Mouse (Mus musculus): ENCODE results near the gene Gm20695. TPM values are rescaled to one million over a fixed set of nuclear protein-coding genes. Genes with fewer than 3 reads are reported as not detected.

Gm20695 gene
- polyA plus RNA-seq, 1 experiment from 2014 or later = 2.7 TPM

GRCm38 (mm10) chr16:3859254-3859653 is 25.2 kb upstream of the Gm20695 start:
- H3K27ac ChIP-seq = no peak overlapping the region
- WGBS = 95% methylated on average over 4 of the region's 4 CpGs

DNA sequence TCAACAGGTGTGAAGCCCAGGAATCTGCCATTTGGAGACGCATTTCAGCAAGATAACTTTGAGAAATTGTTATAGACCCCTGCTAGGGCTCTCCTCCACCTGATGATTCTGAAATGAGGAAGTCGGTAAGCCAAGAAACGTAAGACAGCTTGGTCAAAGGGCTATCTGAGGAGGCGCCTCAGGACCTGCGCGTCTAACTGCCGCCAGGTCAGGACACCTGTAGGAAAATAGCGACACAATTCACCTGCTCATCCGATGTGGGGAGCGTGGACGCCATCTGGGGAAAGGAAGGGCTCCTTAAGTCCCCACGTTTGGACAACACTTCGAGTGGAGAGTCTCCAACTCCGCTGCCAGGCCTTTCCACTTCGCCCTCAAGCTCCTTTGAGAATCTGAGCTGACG is 12.6 kb upstream of the Gm20695 start:
- Histone ChIP-seq H3K9me3 (no peaks in the 10 kb centered on the region), H3K36me3 (peaks cover 21% of the 10 kb centered on the region), H3K27me3 (ENCODE audit: insufficient read depth, poor library complexity, severe bottlenecking) (no peaks in the 10 kb centered on the region), H3K4me1 (replicated peaks) (peaks cover 22% of the 10 kb centered on the region), H3K27ac (peak overlapping the region; percentile 82), H3K4me3 (peak overlapping the region; percentile 61)
- no peak for DNase-seq (ENCODE audit: low spot score)
- 1% methylated on average over 16 of the region's 16 CpGs for WGBS

More at GRCm38 (mm10) chr16:3859254-3859653, 25.2 kb upstream of the Gm20695 start:
- Histone ChIP-seq H3K4me3 (no peak overlapping the region), H3K36me3 (peaks cover 27% of the 10 kb centered on the region), H3K4me1 (replicated peaks) (no peaks in the 10 kb centered on the region), H3K9me3 (no peaks in the 10 kb centered on the region), H3K27me3 (ENCODE audit: insufficient read depth, poor library complexity, severe bottlenecking) (no peaks in the 10 kb centered on the region)
- DNase-seq (ENCODE audit: low spot score) = no peak

DNA sequence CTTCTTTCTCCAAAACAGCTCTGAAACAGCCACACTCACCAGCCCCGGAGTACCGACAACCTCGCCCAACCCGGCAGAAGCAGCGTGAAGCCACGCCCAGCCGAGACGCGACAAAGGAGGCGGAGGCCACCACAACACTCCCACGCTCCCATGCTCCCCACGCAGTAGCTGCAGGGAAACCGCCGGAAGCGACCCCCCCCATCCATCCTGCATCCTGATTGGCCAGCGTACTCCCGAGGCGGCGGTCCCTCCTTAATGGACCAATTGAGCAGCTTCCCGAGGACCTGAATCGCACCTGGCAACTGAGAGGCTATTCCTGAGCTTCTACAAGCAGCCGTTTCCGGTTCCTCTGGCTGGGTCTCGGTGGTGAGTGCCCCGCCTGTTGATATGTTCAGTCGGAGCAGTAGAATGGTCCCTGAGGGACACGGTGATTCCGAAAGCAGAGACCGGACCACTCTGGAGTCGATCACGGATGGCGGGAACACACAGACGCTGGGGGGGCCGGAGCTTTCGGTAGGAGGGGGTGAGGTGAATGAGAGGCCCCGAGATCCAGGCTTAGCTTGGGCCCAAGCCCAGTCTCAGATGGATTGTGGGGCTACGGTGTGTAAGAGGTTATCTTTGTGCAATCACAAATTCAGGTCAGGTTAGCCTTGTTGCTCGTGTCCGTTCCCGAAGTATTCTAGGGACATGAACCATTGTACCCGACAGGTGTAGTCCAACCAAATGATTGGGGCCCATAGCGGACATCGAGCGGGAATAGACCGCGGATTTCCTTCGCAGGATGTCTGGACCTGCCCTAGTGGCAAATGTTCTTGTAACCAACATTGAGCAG is 12.0 kb upstream of the Gm20695 start, which contains the start of gene Naa60:
Gene Naa60 (plus strand): TSS at position 160 of the 832 bp plus-strand sequence.
- peak within 1 kb of the TSS; percentile 82 for H3K27ac ChIP-seq
- peak; percentile 95 for DNase-seq (ENCODE audit: low spot score)
- peak within 1 kb of the TSS; percentile 61 for H3K4me3 ChIP-seq
- no peaks in the 10 kb centered on the region for H3K9me3 ChIP-seq
- WGBS = 4% methylated on average over 47 of the region's 47 CpGs
- no peaks in the 10 kb centered on the region for H3K27me3 ChIP-seq (ENCODE audit: insufficient read depth, poor library complexity, severe bottlenecking)
- H3K4me1 ChIP-seq (replicated peaks) = peaks cover 22% of the 10 kb centered on the region
- peaks cover 22% of the 10 kb centered on the region for H3K36me3 ChIP-seq

- Histone ChIP-seq H3K36me3 (peaks cover 27% of the 10 kb centered on the region), H3K4me3 (no peak overlapping the region), H3K27me3 (ENCODE audit: insufficient read depth, poor library complexity, severe bottlenecking) (no peaks in the 10 kb centered on the region), H3K4me1 (replicated peaks) (peaks cover 18% of the 10 kb centered on the region), H3K9me3 (no peaks in the 10 kb centered on the region), H3K27ac (no peak overlapping the region)
- 95% methylated on average over 4 of the region's 4 CpGs for WGBS
- DNase-seq (ENCODE audit: low spot score) = no peak
These were observed 8.1 kb upstream of the Gm20695 start for GRCm38 (mm10) chr16:3876346-3876745.

GRCm38 (mm10) chr16:3885065-3885670 is 720 bp downstream of the Gm20695 start:
- 5% methylated on average over 10 of the region's 10 CpGs for WGBS
- H3K27me3 ChIP-seq (ENCODE audit: insufficient read depth, poor library complexity, severe bottlenecking) = no peaks in the 10 kb centered on the region
- peak overlapping the region; percentile 95 for H3K27ac ChIP-seq
- DNase-seq (ENCODE audit: low spot score) = no peak
- H3K4me1 ChIP-seq (replicated peaks) = peaks cover 16% of the 10 kb centered on the region
- H3K36me3 ChIP-seq = peaks cover 14% of the 10 kb centered on the region
- H3K9me3 ChIP-seq = no peaks in the 10 kb centered on the region
- H3K4me3 ChIP-seq = peak overlapping the region; percentile 95

GRCm38 (mm10) chr16:3891621-3892295 is 7.3 kb downstream of the Gm20695 start:
- WGBS = 95% methylated on average over 14 of the region's 14 CpGs
- DNase-seq (ENCODE audit: low spot score) = no peak

DNA sequence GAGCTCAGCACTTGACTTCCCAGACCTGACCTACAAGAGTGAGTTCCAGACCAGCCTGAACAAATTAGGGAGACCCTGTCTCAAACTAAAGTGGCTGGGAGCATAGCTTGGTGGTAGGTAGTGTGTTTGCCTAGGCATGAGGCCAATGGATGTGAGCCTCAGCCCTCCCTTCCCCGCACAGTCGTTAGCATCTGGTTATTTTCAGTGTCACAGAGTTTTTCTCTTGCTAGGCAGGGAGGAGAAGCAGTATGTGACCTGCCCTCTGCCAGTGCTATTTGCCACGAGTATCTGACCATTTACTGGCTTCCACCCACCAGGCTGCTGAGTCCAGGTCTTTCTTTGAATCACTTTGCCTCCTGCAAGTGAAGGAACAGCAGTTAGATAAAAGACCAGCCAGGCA is 9.3 kb downstream of the Gm20695 start:
- Histone ChIP-seq H3K36me3 (peaks cover 41% of the 10 kb centered on the region), H3K27ac (no peak overlapping the region), H3K9me3 (no peaks in the 10 kb centered on the region), H3K27me3 (ENCODE audit: insufficient read depth, poor library complexity, severe bottlenecking) (no peaks in the 10 kb centered on the region), H3K4me3 (no peak overlapping the region), H3K4me1 (replicated peaks) (no peaks in the 10 kb centered on the region)
- no peak for DNase-seq (ENCODE audit: low spot score)
- 90% methylated on average over 3 of the region's 3 CpGs for WGBS

More at GRCm38 (mm10) chr16:3891621-3892295, 7.3 kb downstream of the Gm20695 start:
- Histone ChIP-seq H3K9me3 (no peaks in the 10 kb centered on the region), H3K36me3 (peaks cover 22% of the 10 kb centered on the region), H3K27ac (no peak overlapping the region), H3K4me1 (replicated peaks) (no peaks in the 10 kb centered on the region), H3K4me3 (no peak overlapping the region), H3K27me3 (ENCODE audit: insufficient read depth, poor library complexity, severe bottlenecking) (no peaks in the 10 kb centered on the region)

- Histone ChIP-seq H3K4me3 (no peak overlapping the region), H3K27ac (no peak overlapping the region), H3K4me1 (replicated peaks) (no peaks in the 10 kb centered on the region), H3K9me3 (no peaks in the 10 kb centered on the region), H3K27me3 (ENCODE audit: insufficient read depth, poor library complexity, severe bottlenecking) (no peaks in the 10 kb centered on the region), H3K36me3 (peaks cover 54% of the 10 kb centered on the region)
- DNase-seq (ENCODE audit: low spot score) = no peak
- WGBS = 76% methylated on average over 9 of the region's 9 CpGs
These were observed 10.8 kb downstream of the Gm20695 start for GRCm38 (mm10) chr16:3895173-3895792.

- Histone ChIP-seq H3K4me3 (no peak overlapping the region), H3K4me1 (replicated peaks) (no peaks in the 10 kb centered on the region), H3K27me3 (ENCODE audit: insufficient read depth, poor library complexity, severe bottlenecking) (no peaks in the 10 kb centered on the region), H3K36me3 (peaks cover 62% of the 10 kb centered on the region), H3K9me3 (no peaks in the 10 kb centered on the region), H3K27ac (no peak overlapping the region)
- WGBS = 89% methylated on average over 6 of the region's 6 CpGs
- no peak for DNase-seq (ENCODE audit: low spot score)
These were observed 11.6 kb downstream of the Gm20695 start for GRCm38 (mm10) chr16:3896046-3896445.

DNA sequence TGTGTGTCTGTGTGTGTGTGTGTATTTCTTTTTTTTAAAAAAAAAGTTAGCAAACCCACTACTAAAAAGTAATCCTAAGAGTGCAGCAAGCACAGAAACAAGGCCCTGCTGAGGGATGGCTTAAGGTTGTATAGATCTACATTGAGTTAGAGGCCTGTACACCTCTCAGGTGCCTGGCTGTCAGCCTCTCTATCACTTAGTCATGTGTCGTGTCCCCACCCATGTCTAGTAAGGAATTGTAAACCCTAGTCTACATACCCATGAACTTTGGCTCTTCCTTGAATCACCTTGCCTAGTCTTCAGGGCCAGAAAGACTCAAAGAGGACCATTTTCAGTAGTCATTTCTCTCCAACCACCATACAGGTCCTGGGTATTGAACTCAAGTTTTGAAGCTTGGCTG is 12.1 kb downstream of the Gm20695 start:
- Histone ChIP-seq H3K27ac (no peak overlapping the region), H3K36me3 (peaks cover 67% of the 10 kb centered on the region), H3K9me3 (no peaks in the 10 kb centered on the region), H3K4me3 (no peak overlapping the region), H3K4me1 (replicated peaks) (no peaks in the 10 kb centered on the region), H3K27me3 (ENCODE audit: insufficient read depth, poor library complexity, severe bottlenecking) (no peaks in the 10 kb centered on the region)
- no peak for DNase-seq (ENCODE audit: low spot score)
- 77% methylated on average over 1 of the region's 1 CpGs for WGBS

- H3K36me3 ChIP-seq = peaks cover 54% of the 10 kb centered on the region
- no peaks in the 10 kb centered on the region for H3K9me3 ChIP-seq
- peak overlapping the region; percentile 40; the same call in 1 of the 2 replicates for H3K27ac ChIP-seq
- H3K4me3 ChIP-seq = peak overlapping the region; percentile 61
- H3K4me1 ChIP-seq (replicated peaks) = peaks cover 20% of the 10 kb centered on the region
- 79% methylated on average over 2 of the region's 2 CpGs for WGBS
- no peak for DNase-seq (ENCODE audit: low spot score)
- no peaks in the 10 kb centered on the region for H3K27me3 ChIP-seq (ENCODE audit: insufficient read depth, poor library complexity, severe bottlenecking)
These were observed 23.0 kb downstream of the Gm20695 start for GRCm38 (mm10) chr16:3907471-3907870.

- Histone ChIP-seq H3K36me3 (peaks cover 54% of the 10 kb centered on the region), H3K9me3 (no peaks in the 10 kb centered on the region), H3K4me1 (replicated peaks) (peaks cover 20% of the 10 kb centered on the region), H3K4me3 (peak within 1 kb of the TSS; percentile 61), H3K27ac (peak within 1 kb of the TSS; percentile 87), H3K27me3 (ENCODE audit: insufficient read depth, poor library complexity, severe bottlenecking) (no peaks in the 10 kb centered on the region)
- WGBS = under 1% methylated on average over 33 of the region's 33 CpGs
- peak; percentile 92 for DNase-seq (ENCODE audit: low spot score)
These were observed 24.2 kb downstream of the Gm20695 start, which contains the start of the genes 1700037C18Rik and Cluap1 for GRCm38 (mm10) chr16:3908537-3909111. TSS of gene 1700037C18Rik (minus strand) at chr16:3908689. TSS of gene Cluap1 (plus strand) at chr16:3908801.

Data from hindbrain, embryonic 10.5 days (tissue).